Mouse (Mus musculus): Measurements from ENCODE around the gene Acbd6.

- TF ChIP-seq CTCF (conservative IDR thresholded peaks at IDR 0.05; ENCODE audit: low read length) (no peak), POU5F1 (IDR thresholded peaks at IDR 0.05; ENCODE audit: borderline replicate concordance, low read length) (no peak)
Measured at GRCm38 (mm10) chr1:155692230-155692629, 134.3 kb downstream of the Acbd6 start.
